Mouse (Mus musculus): ENCODE results near the gene Atf6b. TPM values are rescaled to one million over a fixed set of nuclear protein-coding genes. Genes with fewer than 3 reads are reported as not detected.

Atf6b gene
- polyA plus RNA-seq, 2 experiments, result 11.3 to 15.5 TPM

- Histone ChIP-seq H3K9ac (replicated peaks) (no peak overlapping the region), H3K27ac (no peak overlapping the region)
- no peak for DNase-seq (ENCODE audit: low read depth in 3 of 3, low spot score in 3 of 3)
These were observed 7.4 kb downstream of the Atf6b start for GRCm38 (mm10) chr17:34654392-34654791.

DNA sequence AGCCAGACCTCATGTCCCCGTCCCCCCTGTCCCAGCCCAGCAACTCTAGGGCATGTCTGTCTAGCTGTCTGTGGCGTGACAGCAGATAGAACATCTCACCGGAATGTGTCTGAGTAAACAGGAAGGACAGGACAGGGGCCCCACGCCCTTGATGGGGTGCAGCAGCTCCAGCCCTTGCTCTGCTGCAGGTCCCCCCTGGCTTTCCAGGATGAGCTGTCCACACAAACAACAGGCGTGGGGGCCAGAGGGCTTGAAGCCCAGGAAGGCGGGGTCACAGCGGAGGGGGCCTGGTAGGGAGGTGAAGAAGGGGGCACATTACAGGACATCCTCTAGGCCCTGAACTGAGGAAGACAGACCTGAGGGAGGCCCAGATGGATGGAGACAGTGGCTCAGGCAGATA lies 8.2 kb downstream of the Atf6b start:
- Histone ChIP-seq H3K4me1 (replicated peaks; ENCODE audit: control insufficient read depth in 2 of 2, insufficient read depth in 2 of 2, low read length in 1 of 2) (no peaks in the 10 kb centered on the region), H3K9ac (replicated peaks) (no peak overlapping the region), H3K9me3 (ENCODE audit: control insufficient read depth, low read length) (no peaks in the 10 kb centered on the region), H3K36me3 (replicated peaks; ENCODE audit: control insufficient read depth, insufficient read depth, low read depth) (peaks cover 2% of the 10 kb centered on the region; the same call in 1 of the 2 replicates), H3K4me3 (ENCODE audit: insufficient read depth in 1 of 2, low read depth in 2 of 2, low read length in 2 of 2) (no peak overlapping the region), H3K27me3 (ENCODE audit: control insufficient read depth, insufficient read depth, low read length) (peaks cover 8% of the 10 kb centered on the region), H3K4me2 (ENCODE audit: low read depth) (no peak overlapping the region), H3K27ac (no peak overlapping the region)
- 59% methylated on average over 7 of the region's 7 CpGs for WGBS (ENCODE audit: insufficient replicate concordance)
- DNase-seq (ENCODE audit: low read depth in 3 of 3, low spot score in 3 of 3), result no peak
- TF ChIP-seq CTCF (IDR thresholded peaks at IDR 0.05; ENCODE audit: low read depth) (no peak), EP300 (IDR thresholded peaks at IDR 0.05; ENCODE audit: low read depth) (no peak)
- ATAC-seq (ENCODE audit: insufficient read depth), result no peak; the same call in 1 of the 2 replicates

More at GRCm38 (mm10) chr17:34654392-34654791, 7.4 kb downstream of the Atf6b start:
- Histone ChIP-seq H3K4me2 (ENCODE audit: low read depth) (no peak overlapping the region), H3K27me3 (ENCODE audit: control insufficient read depth, insufficient read depth, low read length) (peaks cover 3% of the 10 kb centered on the region; the same call in 1 of the 2 replicates), H3K9me3 (ENCODE audit: control insufficient read depth, low read length) (no peaks in the 10 kb centered on the region), H3K36me3 (replicated peaks; ENCODE audit: control insufficient read depth, insufficient read depth, low read depth) (peaks cover 2% of the 10 kb centered on the region; the same call in 1 of the 2 replicates), H3K4me1 (replicated peaks; ENCODE audit: control insufficient read depth in 2 of 2, insufficient read depth in 2 of 2, low read length in 1 of 2) (no peaks in the 10 kb centered on the region), H3K4me3 (ENCODE audit: insufficient read depth in 1 of 2, low read depth in 2 of 2, low read length in 2 of 2) (no peak overlapping the region)
- TF ChIP-seq EP300 (IDR thresholded peaks at IDR 0.05; ENCODE audit: low read depth) (no peak), CTCF (IDR thresholded peaks at IDR 0.05; ENCODE audit: low read depth) (no peak)
- 83% methylated on average over 13 of the region's 13 CpGs for WGBS (ENCODE audit: insufficient replicate concordance)
- ATAC-seq (ENCODE audit: insufficient read depth), result no peak

DNA sequence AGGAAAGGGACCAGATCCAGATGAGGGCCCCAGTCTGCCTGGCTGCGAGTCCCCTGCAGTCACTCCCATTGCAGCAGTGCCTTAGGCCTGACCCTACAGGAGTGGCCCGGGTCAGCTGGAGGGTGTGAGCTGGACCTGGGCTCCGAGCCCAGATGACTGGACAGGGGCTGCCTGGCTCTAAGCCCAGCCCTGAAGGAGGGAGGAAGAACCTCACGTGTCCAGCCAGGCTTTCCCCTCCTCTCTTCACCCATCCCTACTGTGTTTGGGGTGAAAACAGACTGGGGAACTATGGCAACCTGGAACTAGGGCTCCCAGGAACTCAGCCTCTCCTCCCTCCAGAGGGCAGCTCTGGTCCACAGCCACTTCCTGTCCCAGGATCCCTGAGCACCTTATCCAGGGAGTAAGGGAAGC lies 8.6 kb downstream of the Atf6b start:
- peaks cover 2% of the 10 kb centered on the region; the same call in 1 of the 2 replicates for H3K36me3 ChIP-seq (replicated peaks; ENCODE audit: control insufficient read depth, insufficient read depth, low read depth)
- H3K4me3 ChIP-seq (ENCODE audit: insufficient read depth in 1 of 2, low read depth in 2 of 2, low read length in 2 of 2), result no peak overlapping the region
- DNase-seq (ENCODE audit: low read depth in 3 of 3, low spot score in 3 of 3), result no peak
- H3K4me2 ChIP-seq (ENCODE audit: low read depth), result no peak overlapping the region
- H3K4me1 ChIP-seq (replicated peaks; ENCODE audit: control insufficient read depth in 2 of 2, insufficient read depth in 2 of 2, low read length in 1 of 2), result no peaks in the 10 kb centered on the region
- peaks cover 12% of the 10 kb centered on the region for H3K27me3 ChIP-seq (ENCODE audit: control insufficient read depth, insufficient read depth, low read length)
- no peak overlapping the region for H3K9ac ChIP-seq (replicated peaks)
- no peak overlapping the region for H3K27ac ChIP-seq
- no peak; the same call in none of the 2 replicates for ATAC-seq (ENCODE audit: insufficient read depth)
- TF ChIP-seq CTCF (IDR thresholded peaks at IDR 0.05; ENCODE audit: low read depth), result no peak
- TF ChIP-seq EP300 (IDR thresholded peaks at IDR 0.05; ENCODE audit: low read depth), result no peak
- WGBS (ENCODE audit: insufficient replicate concordance), result 56% methylated on average over 4 of the region's 4 CpGs
- H3K9me3 ChIP-seq (ENCODE audit: control insufficient read depth, low read length), result no peaks in the 10 kb centered on the region

DNA sequence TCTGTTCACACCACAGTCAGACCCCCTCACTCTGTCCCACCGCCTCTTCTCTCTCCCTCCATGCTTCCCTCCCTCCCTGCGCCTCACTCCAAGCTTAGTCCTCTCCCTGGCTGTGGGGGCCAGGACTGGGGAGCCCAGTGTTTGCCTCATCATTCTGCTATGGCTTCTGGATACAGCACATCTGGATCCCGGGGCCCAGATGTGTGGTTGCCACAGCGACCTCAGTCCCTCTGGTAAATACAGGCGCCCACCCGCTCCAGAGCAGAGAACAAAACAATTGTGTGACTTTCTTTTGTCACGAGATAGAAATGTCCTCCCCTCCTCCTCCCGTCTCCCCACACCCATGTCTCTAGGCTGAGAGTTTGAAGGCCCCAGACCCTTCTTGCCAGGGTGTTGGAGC lies 9.7 kb downstream of the Atf6b start:
- Histone ChIP-seq H3K4me3 (ENCODE audit: insufficient read depth in 1 of 2, low read depth in 2 of 2, low read length in 2 of 2) (no peak overlapping the region), H3K4me2 (ENCODE audit: low read depth) (no peak overlapping the region), H3K9me3 (ENCODE audit: control insufficient read depth, low read length) (no peaks in the 10 kb centered on the region), H3K36me3 (replicated peaks; ENCODE audit: control insufficient read depth, insufficient read depth, low read depth) (peaks cover 1% of the 10 kb centered on the region; the same call in 1 of the 2 replicates), H3K27ac (no peak overlapping the region), H3K9ac (replicated peaks) (no peak overlapping the region), H3K27me3 (ENCODE audit: control insufficient read depth, insufficient read depth, low read length) (peaks cover 19% of the 10 kb centered on the region), H3K4me1 (replicated peaks; ENCODE audit: control insufficient read depth in 2 of 2, insufficient read depth in 2 of 2, low read length in 1 of 2) (no peaks in the 10 kb centered on the region)
- WGBS (ENCODE audit: insufficient replicate concordance), result 46% methylated on average over 8 of the region's 8 CpGs
- no peak for DNase-seq (ENCODE audit: low read depth in 3 of 3, low spot score in 3 of 3)
- TF ChIP-seq CTCF (IDR thresholded peaks at IDR 0.05; ENCODE audit: low read depth) (no peak), EP300 (IDR thresholded peaks at IDR 0.05; ENCODE audit: low read depth) (no peak)
- no peak for ATAC-seq (ENCODE audit: insufficient read depth)

- ATAC-seq (ENCODE audit: insufficient read depth), result no peak
These were observed 10.3 kb downstream of the Atf6b start for GRCm38 (mm10) chr17:34657271-34657670.

More at GRCm38 (mm10) chr17:34657271-34657670, 10.3 kb downstream of the Atf6b start:
- WGBS (ENCODE audit: insufficient replicate concordance), result 23% methylated on average over 2 of the region's 2 CpGs
- H3K4me2 ChIP-seq (ENCODE audit: low read depth), result no peak overlapping the region
- no peak overlapping the region for H3K4me3 ChIP-seq (ENCODE audit: insufficient read depth in 1 of 2, low read depth in 2 of 2, low read length in 2 of 2)
- H3K27me3 ChIP-seq (ENCODE audit: control insufficient read depth, insufficient read depth, low read length), result peaks cover 19% of the 10 kb centered on the region
- no peaks in the 10 kb centered on the region for H3K9me3 ChIP-seq (ENCODE audit: control insufficient read depth, low read length)
- no peaks in the 10 kb centered on the region for H3K4me1 ChIP-seq (replicated peaks; ENCODE audit: control insufficient read depth in 2 of 2, insufficient read depth in 2 of 2, low read length in 1 of 2)
- DNase-seq (ENCODE audit: low read depth in 3 of 3, low spot score in 3 of 3), result no peak
- H3K27ac ChIP-seq, result no peak overlapping the region
- H3K9ac ChIP-seq (replicated peaks), result no peak overlapping the region
- no peak for TF ChIP-seq EP300 (IDR thresholded peaks at IDR 0.05; ENCODE audit: low read depth)
- no peak for TF ChIP-seq CTCF (IDR thresholded peaks at IDR 0.05; ENCODE audit: low read depth)
- H3K36me3 ChIP-seq (replicated peaks; ENCODE audit: control insufficient read depth, insufficient read depth, low read depth), result no peaks in the 10 kb centered on the region

Data from liver, embryonic 14.5 days (tissue).